Mouse (Mus musculus): ENCODE results near the gene Serpinh1. TPM values are rescaled to one million over a fixed set of nuclear protein-coding genes. Genes with fewer than 3 reads are reported as not detected.
A peak's percentile ranks its signal among the peaks of the same experiment; 100 is the strongest.

Serpinh1 gene
- polyA plus RNA-seq, 1 experiment from 2014 or later: 1,149 TPM

DNA sequence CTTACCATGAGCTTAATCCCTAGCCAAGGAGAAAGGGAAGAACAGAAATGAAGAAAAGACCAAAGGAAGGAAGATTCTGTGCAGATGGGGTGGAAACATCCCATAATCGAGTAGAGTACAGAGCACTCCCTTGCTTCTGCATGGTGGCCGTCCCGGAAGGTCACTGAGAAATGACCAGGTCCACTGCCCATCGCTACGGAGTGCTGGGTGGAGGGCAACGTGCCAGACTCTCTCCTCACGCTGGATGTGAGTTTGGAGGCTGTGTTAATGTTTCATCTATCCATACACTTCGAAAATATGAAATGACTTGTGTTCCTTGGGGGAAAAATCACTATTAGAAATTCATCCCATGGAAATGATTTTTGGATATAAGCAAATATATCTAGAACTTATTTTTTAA, 5.3 kb upstream of the Serpinh1 start:
- Histone ChIP-seq H3K9me3 (replicated peaks; ENCODE audit: control insufficient read depth, low read length) (no peaks in the 10 kb centered on the region), H3K4me1 (ENCODE audit: control insufficient read depth, insufficient read depth, low read length) (peaks cover 57% of the 10 kb centered on the region), H3K27me3 (ENCODE audit: control insufficient read depth, insufficient read depth, low read length) (no peaks in the 10 kb centered on the region), H3K4me3 (ENCODE audit: low read length) (no peak overlapping the region), H3K36me3 (ENCODE audit: control insufficient read depth, insufficient read depth) (no peaks in the 10 kb centered on the region), H3K4me2 (ENCODE audit: low read depth, low read length) (no peak overlapping the region), H3K27ac (ENCODE audit: low read length) (no peak overlapping the region), H3K9ac (ENCODE audit: low read length) (no peak overlapping the region)
- ATAC-seq (replicated peaks; ENCODE audit: extremely low read depth, insufficient read depth, low FRiP score): no peak
- 84% methylated on average over 8 of the region's 8 CpGs for WGBS

- Histone ChIP-seq H3K36me3 (ENCODE audit: control insufficient read depth, insufficient read depth) (no peaks in the 10 kb centered on the region), H3K9me3 (replicated peaks; ENCODE audit: control insufficient read depth, low read length) (no peaks in the 10 kb centered on the region), H3K4me3 (ENCODE audit: low read length) (no peak overlapping the region), H3K9ac (ENCODE audit: low read length) (peak overlapping the region; percentile 47), H3K27me3 (ENCODE audit: control insufficient read depth, insufficient read depth, low read length) (no peaks in the 10 kb centered on the region), H3K4me1 (ENCODE audit: control insufficient read depth, insufficient read depth, low read length) (peaks cover 59% of the 10 kb centered on the region), H3K4me2 (ENCODE audit: low read depth, low read length) (peak overlapping the region; percentile 69), H3K27ac (ENCODE audit: low read length) (peak overlapping the region; percentile 100)
- ATAC-seq (replicated peaks; ENCODE audit: extremely low read depth, insufficient read depth, low FRiP score): no peak
- 16% methylated on average over 7 of the region's 7 CpGs for WGBS
Measured at GRCm38 (mm10) chr7:99357201-99357600, 4.2 kb upstream of the Serpinh1 start.

DNA sequence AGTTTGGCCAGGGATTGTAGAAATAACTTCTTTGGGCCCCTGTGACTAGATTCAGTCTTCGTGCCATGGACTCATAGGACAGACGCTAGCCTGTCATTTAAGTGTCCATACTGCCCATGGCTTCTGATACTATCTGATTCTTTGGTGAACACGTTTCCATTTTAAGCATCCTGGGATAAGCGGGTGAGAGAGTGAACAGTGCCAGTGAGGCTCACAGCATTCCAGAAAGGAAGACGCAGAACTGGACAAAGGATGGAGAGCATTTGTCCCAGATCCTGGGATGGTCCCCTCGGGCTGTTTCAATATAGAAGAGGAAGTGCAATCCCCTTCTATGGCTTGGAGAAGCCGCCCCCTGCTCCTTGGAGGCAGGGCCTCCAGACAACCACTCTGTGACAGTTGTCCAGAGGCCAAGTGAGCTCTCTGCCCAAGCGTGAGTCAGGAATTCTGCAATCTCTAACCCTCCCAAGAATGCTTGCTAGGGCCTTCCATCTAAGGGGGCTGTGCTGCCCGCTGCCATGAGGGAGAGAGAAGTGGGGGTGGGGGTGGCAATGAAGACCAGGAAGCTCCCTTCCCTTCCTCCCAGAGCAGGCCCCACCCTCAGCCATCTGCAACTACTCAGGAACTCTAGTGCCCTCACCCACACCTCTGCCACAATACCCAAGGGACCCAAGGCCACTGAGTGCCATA, 3.3 kb upstream of the Serpinh1 start:
- Histone ChIP-seq H3K9ac (ENCODE audit: low read length) (peak overlapping the region; percentile 74), H3K36me3 (ENCODE audit: control insufficient read depth, insufficient read depth) (no peaks in the 10 kb centered on the region), H3K4me3 (ENCODE audit: low read length) (peak overlapping the region; percentile 37), H3K27me3 (ENCODE audit: control insufficient read depth, insufficient read depth, low read length) (no peaks in the 10 kb centered on the region), H3K4me1 (ENCODE audit: control insufficient read depth, insufficient read depth, low read length) (peaks cover 59% of the 10 kb centered on the region), H3K4me2 (ENCODE audit: low read depth, low read length) (peak overlapping the region; percentile 69), H3K27ac (ENCODE audit: low read length) (peak overlapping the region; percentile 100), H3K9me3 (replicated peaks; ENCODE audit: control insufficient read depth, low read length) (no peaks in the 10 kb centered on the region)
- ATAC-seq (replicated peaks; ENCODE audit: extremely low read depth, insufficient read depth, low FRiP score): peak; percentile 26
- WGBS: 9% methylated on average over 9 of the region's 9 CpGs

DNA sequence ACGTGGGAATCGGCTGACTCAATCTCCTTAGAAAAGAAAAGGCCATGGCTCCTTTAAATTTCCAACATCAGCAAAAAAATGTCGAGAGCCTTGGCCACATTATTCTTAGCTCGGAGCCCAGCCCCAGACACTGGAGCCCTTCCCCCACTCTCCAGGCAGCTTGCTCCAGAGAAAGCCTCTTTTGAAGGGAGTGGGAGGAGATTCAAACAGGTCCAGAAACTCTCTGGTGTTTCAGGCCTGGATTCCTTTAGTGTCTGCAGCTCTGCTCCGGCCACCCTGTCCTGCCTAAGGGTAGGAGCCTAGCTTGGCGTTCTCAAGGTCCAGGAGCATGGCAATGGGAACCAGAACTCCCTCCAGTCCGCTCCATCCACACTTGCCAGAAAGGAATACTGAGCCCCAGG, 2.7 kb upstream of the Serpinh1 start:
- Histone ChIP-seq H3K27me3 (ENCODE audit: control insufficient read depth, insufficient read depth, low read length) (no peaks in the 10 kb centered on the region), H3K9me3 (replicated peaks; ENCODE audit: control insufficient read depth, low read length) (no peaks in the 10 kb centered on the region), H3K4me2 (ENCODE audit: low read depth, low read length) (peak overlapping the region; percentile 69), H3K27ac (ENCODE audit: low read length) (peak overlapping the region; percentile 100), H3K36me3 (ENCODE audit: control insufficient read depth, insufficient read depth) (no peaks in the 10 kb centered on the region), H3K4me1 (ENCODE audit: control insufficient read depth, insufficient read depth, low read length) (peaks cover 54% of the 10 kb centered on the region), H3K4me3 (ENCODE audit: low read length) (peak overlapping the region; percentile 39), H3K9ac (ENCODE audit: low read length) (peak overlapping the region; percentile 77)
- peak; percentile 24; the same call in 1 of the 2 replicates for ATAC-seq (replicated peaks; ENCODE audit: extremely low read depth, insufficient read depth, low FRiP score)
- 10% methylated on average over 7 of the region's 7 CpGs for WGBS

DNA sequence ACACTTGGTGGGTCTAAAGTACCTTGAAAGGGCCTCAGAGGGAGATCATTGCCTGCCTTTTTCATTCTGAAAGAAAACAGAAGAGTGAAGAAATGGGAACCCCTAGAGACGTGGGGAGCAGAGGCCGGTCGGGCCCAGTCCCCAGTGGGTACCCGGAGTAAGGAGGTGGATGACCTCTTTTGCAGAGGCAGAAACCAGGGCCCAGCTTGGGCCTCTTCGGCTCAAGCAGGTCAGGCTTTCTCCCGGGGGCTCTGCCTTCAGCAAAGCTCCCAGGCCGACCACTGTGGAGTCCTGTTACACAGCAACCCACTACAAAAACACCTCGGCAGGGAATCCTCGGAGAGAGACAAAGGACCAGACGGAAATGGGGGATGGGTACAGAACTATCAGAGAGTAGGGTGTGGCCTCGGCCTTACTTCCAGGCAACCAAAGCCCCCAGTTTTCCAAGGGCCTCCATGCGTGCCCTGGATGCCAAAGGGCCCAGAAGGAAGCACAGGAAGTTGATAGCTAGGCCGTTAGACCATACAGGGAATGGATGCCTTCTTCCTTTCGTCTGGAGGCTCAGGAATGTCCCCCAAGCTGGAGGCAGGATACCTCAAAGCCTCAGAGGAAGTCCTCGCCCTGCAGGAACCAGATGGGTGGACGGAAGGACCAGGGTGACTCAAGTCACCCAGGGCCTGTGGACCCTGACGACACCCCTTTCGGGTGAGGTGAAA, 1.1 kb downstream of the Serpinh1 start:
- WGBS: 3% methylated on average over 18 of the region's 18 CpGs
- ATAC-seq (replicated peaks; ENCODE audit: extremely low read depth, insufficient read depth, low FRiP score): no peak

DNA sequence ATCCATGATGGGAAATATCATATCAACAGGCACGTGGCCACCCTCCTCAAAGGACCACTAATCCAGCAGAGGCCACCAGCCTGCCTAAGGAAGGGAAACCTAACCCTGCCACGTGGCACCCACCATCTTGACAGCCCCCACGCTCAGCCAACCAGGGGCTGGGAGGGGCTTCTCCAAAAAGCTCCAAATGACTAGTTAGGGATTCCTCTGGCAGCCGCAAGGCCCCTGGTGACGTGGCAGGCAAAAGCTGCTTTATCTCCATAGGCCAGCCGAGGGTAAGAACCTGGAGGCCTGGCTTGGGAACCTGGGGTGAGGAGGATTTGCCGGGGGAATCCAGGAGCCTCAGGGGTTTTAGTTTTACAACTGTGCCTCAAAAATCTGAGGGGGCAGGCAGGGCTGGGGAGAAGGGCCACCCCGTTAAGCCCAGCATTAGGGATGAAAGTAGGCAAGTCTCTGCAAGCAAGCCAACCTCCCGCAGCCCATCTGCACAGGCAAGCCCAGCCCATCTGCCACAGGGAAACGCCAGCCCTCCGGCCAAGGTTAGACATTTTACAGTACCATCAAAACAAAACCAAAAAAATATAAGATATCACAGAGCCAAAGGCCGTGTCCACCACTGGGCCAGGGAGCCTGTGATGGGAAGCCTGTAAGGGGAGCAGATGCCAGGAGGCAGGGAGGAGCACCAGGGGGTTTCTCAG, 1.8 kb downstream of the Serpinh1 start:
- no peaks in the 10 kb centered on the region for H3K27me3 ChIP-seq (ENCODE audit: control insufficient read depth, insufficient read depth, low read length)
- peak overlapping the region; percentile 93 for H3K27ac ChIP-seq (ENCODE audit: low read length)
- H3K36me3 ChIP-seq (ENCODE audit: control insufficient read depth, insufficient read depth): peaks cover 34% of the 10 kb centered on the region
- WGBS: 3% methylated on average over 12 of the region's 12 CpGs
- peaks cover 55% of the 10 kb centered on the region for H3K4me1 ChIP-seq (ENCODE audit: control insufficient read depth, insufficient read depth, low read length)
- no peaks in the 10 kb centered on the region for H3K9me3 ChIP-seq (replicated peaks; ENCODE audit: control insufficient read depth, low read length)
- ATAC-seq (replicated peaks; ENCODE audit: extremely low read depth, insufficient read depth, low FRiP score): no peak
- peak overlapping the region; percentile 97 for H3K9ac ChIP-seq (ENCODE audit: low read length)
- peak overlapping the region; percentile 75 for H3K4me2 ChIP-seq (ENCODE audit: low read depth, low read length)
- H3K4me3 ChIP-seq (ENCODE audit: low read length): peak overlapping the region; percentile 79

More for the DNA sequence above, 1.1 kb downstream of the Serpinh1 start:
- Histone ChIP-seq H3K27ac (ENCODE audit: low read length) (peak overlapping the region; percentile 93), H3K9me3 (replicated peaks; ENCODE audit: control insufficient read depth, low read length) (no peaks in the 10 kb centered on the region), H3K4me1 (ENCODE audit: control insufficient read depth, insufficient read depth, low read length) (peaks cover 59% of the 10 kb centered on the region), H3K9ac (ENCODE audit: low read length) (peak overlapping the region; percentile 97), H3K36me3 (ENCODE audit: control insufficient read depth, insufficient read depth) (peaks cover 27% of the 10 kb centered on the region), H3K4me3 (ENCODE audit: low read length) (peak overlapping the region; percentile 79), H3K27me3 (ENCODE audit: control insufficient read depth, insufficient read depth, low read length) (no peaks in the 10 kb centered on the region), H3K4me2 (ENCODE audit: low read depth, low read length) (peak overlapping the region; percentile 75)

GRCm38 (mm10) chr7:99349782-99350720, 3.0 kb downstream of the Serpinh1 start:
- peak overlapping the region; percentile 79 for H3K4me3 ChIP-seq (ENCODE audit: low read length)
- H3K36me3 ChIP-seq (ENCODE audit: control insufficient read depth, insufficient read depth): peaks cover 43% of the 10 kb centered on the region
- peaks cover 52% of the 10 kb centered on the region for H3K4me1 ChIP-seq (ENCODE audit: control insufficient read depth, insufficient read depth, low read length)
- H3K27me3 ChIP-seq (ENCODE audit: control insufficient read depth, insufficient read depth, low read length): no peaks in the 10 kb centered on the region
- peak overlapping the region; percentile 97 for H3K9ac ChIP-seq (ENCODE audit: low read length)
- peak overlapping the region; percentile 75 for H3K4me2 ChIP-seq (ENCODE audit: low read depth, low read length)
- peak overlapping the region; percentile 93 for H3K27ac ChIP-seq (ENCODE audit: low read length)
- ATAC-seq (replicated peaks; ENCODE audit: extremely low read depth, insufficient read depth, low FRiP score): no peak
- H3K9me3 ChIP-seq (replicated peaks; ENCODE audit: control insufficient read depth, low read length): no peaks in the 10 kb centered on the region
- WGBS: 52% methylated on average over 9 of the region's 9 CpGs

- Histone ChIP-seq H3K27me3 (ENCODE audit: control insufficient read depth, insufficient read depth, low read length) (no peaks in the 10 kb centered on the region), H3K27ac (ENCODE audit: low read length) (no peak overlapping the region), H3K4me2 (ENCODE audit: low read depth, low read length) (no peak overlapping the region), H3K4me1 (ENCODE audit: control insufficient read depth, insufficient read depth, low read length) (peaks cover 40% of the 10 kb centered on the region), H3K4me3 (ENCODE audit: low read length) (no peak overlapping the region), H3K36me3 (ENCODE audit: control insufficient read depth, insufficient read depth) (peaks cover 54% of the 10 kb centered on the region), H3K9me3 (replicated peaks; ENCODE audit: control insufficient read depth, low read length) (no peaks in the 10 kb centered on the region), H3K9ac (ENCODE audit: low read length) (no peak overlapping the region)
- WGBS: 90% methylated on average over 26 of the region's 26 CpGs
- no peak for ATAC-seq (replicated peaks; ENCODE audit: extremely low read depth, insufficient read depth, low FRiP score)
Measured at GRCm38 (mm10) chr7:99348883-99349282, 4.2 kb downstream of the Serpinh1 start.

Data from heart, embryonic 16.5 days (tissue).